Mouse (Mus musculus) lung, adult 2 months (tissue): Measurements from ENCODE around the gene Zbtb48. TPM values are rescaled to one million over a fixed set of nuclear protein-coding genes. Genes with fewer than 3 reads are reported as not detected.

Source experiments
- DNase-seq: peaks from one replicate; pipeline ENCODE4 v3.0.0; 2022
- H3K4me1 ChIP-seq: fragments of 200-500 bp; 2 replicates; pipeline ENCODE4 v1.6.1; 2011; ENCODE audit warnings: low read length; ENCODE audit not compliant: control insufficient read depth, insufficient read depth
- H3K4me3 ChIP-seq: fragments of 200-500 bp; replicated peaks from 2 replicates; pipeline ENCODE3; 2011; ENCODE audit warnings: low read depth, mild to moderate bottlenecking, control low read depth, low read length; ENCODE audit errors: extremely low read depth
- CTCF ChIP-seq: fragments of 200-500 bp; IDR thresholded peaks from 2 replicates; pipeline ENCODE4 v1.5.1; 2011; ENCODE audit warnings: mild to moderate bottlenecking, low read length, control low read depth; ENCODE audit not compliant: insufficient read depth
- POLR2A ChIP-seq: fragments of 200-500 bp; IDR thresholded peaks from 2 replicates; pipeline ENCODE4 v1.6.1; 2011; ENCODE audit warnings: low read depth, mild to moderate bottlenecking, control low read depth, low read length, borderline replicate concordance; ENCODE audit errors: extremely low read depth
- WGBS: fragments of 180-500 bp; shearing (Covaris S2); methylation state at CpG from one replicate; pipeline ENCODE4 v1.1.7; 2018; 5-methylcytosine and 5-hydroxymethylcytosine counted together
- polyA plus RNA-seq: library from polyadenylated mRNA; depleted of rRNA; stranded (reverse); fragments of >200 nt; gene quantifications from 2 replicates; pipeline ENCODE4 v1.2.3, GENCODE M21; 2012

The Zbtb48 gene
- polyA plus RNA-seq, 1 experiment = 21.6 TPM

DNA sequence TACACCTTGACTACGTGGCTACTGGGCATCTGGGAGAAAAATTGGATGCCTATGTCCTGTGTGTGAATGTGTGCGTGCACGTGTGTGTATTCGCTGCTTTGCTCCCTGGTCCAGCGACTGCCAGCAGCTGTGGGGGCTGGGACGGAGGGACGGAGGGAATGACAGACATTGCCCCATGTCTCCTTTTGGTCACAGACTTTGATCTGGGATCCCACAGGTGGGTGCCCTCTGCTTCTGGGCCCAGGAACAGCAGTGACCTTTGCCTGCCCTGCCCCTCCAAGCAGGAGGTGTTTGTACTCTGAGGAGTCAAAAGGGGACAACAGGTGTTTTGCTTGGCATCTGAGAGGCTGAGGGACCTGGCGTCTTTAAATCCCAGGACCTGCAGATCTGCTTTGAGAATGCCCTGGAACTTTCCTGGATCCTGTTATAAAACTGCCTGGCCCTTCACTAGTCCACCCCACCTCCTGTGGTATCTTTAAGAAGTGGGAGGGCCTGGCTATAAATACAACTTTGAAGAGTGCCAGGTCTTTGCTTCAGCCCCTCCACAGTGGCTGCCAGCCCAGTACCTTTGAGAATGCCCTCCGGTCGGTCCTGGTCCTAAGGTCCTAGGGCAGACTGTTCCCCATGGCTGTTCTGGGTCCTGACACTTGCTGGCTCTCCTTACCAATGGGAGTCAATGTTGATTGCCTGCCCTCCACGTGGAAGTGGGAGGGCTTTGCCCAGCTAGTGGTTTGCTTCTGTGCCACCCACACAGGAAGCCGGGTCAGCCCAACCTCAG, 14.2 kb downstream of the Zbtb48 start:
- Histone ChIP-seq H3K4me3 (no peak overlapping the region), H3K4me1 (peaks cover 9% of the 10 kb centered on the region)
- 71% methylated on average over 12 of the region's 12 CpGs for WGBS
- DNase-seq = peak; percentile 33
- TF ChIP-seq CTCF = no peak
- no peak for TF ChIP-seq POLR2A

DNA sequence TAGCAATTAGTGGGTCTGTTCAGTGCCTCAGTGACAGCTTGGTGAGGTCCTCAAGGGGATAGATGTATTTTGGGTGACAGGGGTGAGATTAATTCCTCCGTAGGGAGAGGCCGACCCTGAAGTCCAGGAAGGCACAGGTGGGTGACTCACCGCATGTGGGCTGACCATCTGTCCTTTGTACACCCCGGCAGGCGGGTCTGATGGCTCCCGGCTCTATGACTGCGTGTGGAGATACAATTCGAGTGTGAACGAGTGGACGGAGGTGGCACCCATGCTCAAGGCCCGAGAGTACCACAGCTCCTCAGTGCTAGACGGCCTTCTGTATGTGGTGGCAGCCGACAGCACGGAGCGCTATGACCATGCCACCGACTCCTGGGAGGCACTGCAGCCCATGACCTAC, 15.4 kb downstream of the Zbtb48 start:
- no peak for TF ChIP-seq CTCF
- Histone ChIP-seq H3K4me1 (peaks cover 17% of the 10 kb centered on the region), H3K4me3 (no peak overlapping the region)
- 90% methylated on average over 16 of the region's 16 CpGs for WGBS
- no peak for DNase-seq

DNA sequence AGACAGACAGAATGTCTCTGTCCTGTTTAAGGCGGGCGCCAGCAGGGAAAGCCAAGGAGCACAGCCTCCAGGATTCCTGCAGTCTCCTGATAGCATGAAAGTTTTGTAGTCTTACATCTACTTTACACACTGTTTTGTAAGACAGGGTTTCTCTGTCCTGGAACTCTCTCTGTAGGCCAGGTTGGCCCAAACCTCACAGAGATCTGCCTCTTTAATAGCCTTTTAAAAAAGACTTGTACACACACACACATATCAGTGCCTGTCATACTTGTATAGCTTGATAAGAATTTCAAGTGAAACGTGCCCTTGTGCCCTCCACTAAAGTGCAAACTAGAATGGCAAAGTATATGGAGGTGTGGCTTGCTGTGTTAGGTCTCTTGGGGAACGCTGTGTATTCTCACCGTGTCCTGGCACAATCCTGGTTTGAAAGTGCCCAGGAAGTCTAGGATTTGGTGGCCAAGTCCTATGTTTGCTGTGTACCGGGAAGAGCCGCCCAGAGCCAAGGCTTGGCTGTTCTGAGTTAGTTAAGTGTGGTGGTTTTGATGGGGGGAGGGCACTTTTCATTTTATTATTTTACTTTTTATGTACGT, 16.2 kb downstream of the Zbtb48 start:
- TF ChIP-seq POLR2A (no peak), CTCF (no peak)
- Histone ChIP-seq H3K4me1 (peaks cover 18% of the 10 kb centered on the region), H3K4me3 (peak overlapping the region; percentile 68)
- 64% methylated on average over 8 of the region's 8 CpGs for WGBS
- peak; percentile 30 for DNase-seq

DNA sequence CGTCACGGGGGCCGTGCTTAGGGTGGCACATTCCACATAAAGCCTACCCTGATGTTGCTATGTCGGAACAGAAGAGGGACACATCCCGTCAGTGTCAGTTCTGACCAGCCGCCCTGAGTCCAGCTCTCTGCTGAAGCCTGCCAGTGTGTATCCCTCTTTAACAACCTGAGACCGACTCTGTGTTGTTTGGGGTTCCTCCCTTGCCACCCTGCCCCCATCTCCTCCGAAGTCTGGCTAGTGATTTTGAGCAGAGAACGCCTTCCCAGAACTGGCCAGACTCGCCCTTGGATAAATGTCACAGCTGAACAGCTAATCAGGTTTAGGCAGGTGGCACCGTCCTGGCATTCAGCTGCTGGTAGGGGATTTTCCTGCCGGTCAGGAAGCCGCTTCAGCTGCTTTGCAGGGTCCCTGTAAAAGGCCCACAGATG, 16.8 kb downstream of the Zbtb48 start:
- Histone ChIP-seq H3K4me1 (peaks cover 18% of the 10 kb centered on the region), H3K4me3 (peak overlapping the region; percentile 68)
- TF ChIP-seq POLR2A = no peak
- TF ChIP-seq CTCF = no peak
- 13% methylated on average over 13 of the region's 13 CpGs for WGBS
- DNase-seq = no peak

GRCm38 (mm10) chr4:152010091-152010706, 17.3 kb downstream of the Zbtb48 start:
- TF ChIP-seq CTCF = no peak
- TF ChIP-seq POLR2A = peak; percentile 61; the same call in 1 of the 2 replicates
- WGBS = 3% methylated on average over 10 of the region's 10 CpGs

DNA sequence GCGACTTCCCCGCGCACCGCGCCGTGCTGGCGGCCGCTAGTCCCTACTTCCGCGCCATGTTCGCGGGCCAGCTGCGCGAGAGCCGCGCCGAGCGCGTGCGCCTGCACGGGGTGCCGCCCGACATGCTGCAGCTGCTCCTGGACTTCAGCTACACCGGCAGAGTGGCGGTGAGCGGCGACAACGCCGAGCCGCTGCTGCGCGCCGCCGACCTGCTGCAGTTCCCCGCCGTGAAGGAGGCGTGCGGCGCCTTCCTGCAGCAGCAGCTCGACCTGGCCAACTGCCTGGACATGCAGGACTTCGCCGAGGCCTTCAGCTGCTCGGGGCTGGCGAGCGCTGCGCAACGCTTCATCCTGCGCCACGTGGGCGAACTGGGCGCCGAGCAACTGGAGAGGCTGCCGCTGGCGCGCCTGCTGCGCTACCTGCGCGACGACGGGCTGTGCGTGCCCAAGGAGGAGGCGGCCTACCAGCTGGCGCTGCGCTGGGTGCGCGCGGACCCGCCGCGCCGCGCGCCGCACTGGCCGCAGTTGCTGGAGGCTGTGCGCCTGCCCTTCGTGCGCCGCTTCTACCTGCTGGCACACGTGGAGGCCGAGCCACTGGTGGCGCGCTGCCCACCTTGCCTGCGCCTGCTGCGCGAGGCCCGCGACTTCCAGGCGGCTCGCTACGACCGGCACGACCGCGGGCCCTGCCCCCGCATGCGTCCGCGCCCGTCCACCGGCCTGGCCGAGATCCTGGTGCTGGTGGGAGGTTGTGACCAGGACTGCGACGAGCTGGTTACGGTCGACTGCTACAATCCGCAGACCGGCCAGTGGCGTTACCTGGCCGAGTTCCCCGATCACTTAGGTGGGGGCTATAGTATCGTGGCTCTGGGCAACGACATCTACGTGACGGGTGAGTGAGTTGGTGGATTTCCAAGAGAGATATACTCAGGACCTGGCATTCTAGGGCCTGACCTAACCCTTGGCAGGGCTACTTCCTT, 18.1 kb downstream of the Zbtb48 start:
- peak; percentile 53 for DNase-seq
- under 1% methylated on average over 115 of the region's 115 CpGs for WGBS
- peaks cover 18% of the 10 kb centered on the region for H3K4me1 ChIP-seq
- H3K4me3 ChIP-seq = peak overlapping the region; percentile 68
- TF ChIP-seq CTCF (no peak), POLR2A (no peak)

More at GRCm38 (mm10) chr4:152010091-152010706, 17.3 kb downstream of the Zbtb48 start:
- Histone ChIP-seq H3K4me1 (peaks cover 18% of the 10 kb centered on the region), H3K4me3 (peak overlapping the region; percentile 68)
- DNase-seq = peak; percentile 53

DNA sequence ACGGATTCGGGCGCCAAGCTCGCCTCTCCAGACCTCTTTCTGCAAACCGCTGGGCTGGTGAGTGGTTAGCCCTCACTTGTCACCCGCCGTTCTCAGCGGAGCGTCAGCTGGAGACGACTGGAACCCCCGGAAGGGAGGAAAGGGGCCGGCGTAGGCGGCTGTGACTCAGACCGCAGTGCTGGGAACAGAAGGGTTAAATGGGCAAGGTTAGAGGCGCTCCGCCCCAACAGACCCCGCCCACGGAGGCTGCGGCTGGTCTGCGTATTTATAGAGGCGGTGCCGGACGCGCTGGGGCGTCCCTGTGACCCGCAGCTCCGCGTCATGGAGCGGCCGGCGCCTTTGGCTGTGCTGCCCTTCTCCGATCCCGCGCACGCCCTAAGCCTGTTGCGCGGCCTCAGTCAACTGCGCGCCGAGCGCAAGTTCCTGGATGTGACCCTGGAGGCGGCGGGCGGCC, 18.8 kb downstream of the Zbtb48 start, which contains the start of gene Klhl21:
Gene Klhl21 (plus strand): TSS at position 182 of the 454 bp plus-strand sequence.
- Histone ChIP-seq H3K4me1 (peaks cover 18% of the 10 kb centered on the region), H3K4me3 (peak within 1 kb of the TSS; percentile 68)
- WGBS = under 1% methylated on average over 45 of the region's 45 CpGs
- TF ChIP-seq POLR2A (peak; percentile 86), CTCF (no peak)
- DNase-seq = peak; percentile 95

DNA sequence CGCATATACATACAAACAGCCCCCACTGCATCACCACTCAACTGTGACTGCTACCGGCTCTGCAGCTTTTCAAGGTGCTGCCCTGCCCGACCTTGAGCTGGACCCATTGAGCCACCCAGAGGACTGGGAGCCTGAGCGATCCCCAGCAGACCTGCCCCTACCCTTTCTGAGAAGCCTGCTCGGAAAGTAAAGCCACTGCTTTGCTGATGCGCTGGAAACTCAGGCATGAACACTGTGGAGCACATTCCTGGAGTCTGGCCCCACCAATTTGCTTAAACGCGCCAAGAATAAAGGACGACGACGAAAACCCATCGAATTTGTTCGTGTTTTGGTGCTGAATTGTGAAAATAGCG, 19.3 kb downstream of the Zbtb48 start:
- TF ChIP-seq POLR2A (no peak), CTCF (no peak)
- Histone ChIP-seq H3K4me1 (peaks cover 18% of the 10 kb centered on the region), H3K4me3 (peak overlapping the region; percentile 68)
- DNase-seq = peak; percentile 50
- under 1% methylated on average over 14 of the region's 14 CpGs for WGBS

DNA sequence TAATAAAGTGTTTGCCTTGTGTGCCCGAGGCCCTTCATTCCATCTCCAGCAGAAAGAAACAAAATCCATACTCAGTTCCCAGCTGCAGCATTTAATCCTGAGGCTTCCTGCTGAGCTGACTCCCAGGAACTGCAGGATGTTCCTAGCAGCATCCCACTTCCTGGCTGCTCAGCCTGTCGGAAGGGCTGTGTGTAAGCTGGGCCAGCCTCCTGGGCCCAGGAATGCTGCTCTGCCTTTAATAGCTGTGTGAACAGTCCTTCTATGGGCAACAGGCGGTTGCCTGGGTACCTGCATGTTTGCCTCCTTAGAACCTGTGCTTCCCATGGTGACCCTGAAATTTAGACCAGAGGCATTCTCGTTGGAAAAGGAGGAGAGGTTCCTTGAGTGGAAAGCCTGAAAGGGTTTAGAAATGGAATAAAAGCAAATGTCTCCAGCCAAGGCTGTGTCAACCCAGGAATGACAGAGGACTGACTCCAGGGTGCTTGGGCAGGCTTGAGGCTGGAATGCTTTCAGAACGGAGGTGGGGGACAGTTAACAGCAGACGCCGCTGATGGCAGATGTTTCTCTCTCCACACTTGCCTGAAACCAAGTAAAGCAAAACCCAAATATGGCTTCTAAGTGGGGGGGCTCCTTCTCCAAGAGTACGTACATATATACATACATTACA, 19.9 kb downstream of the Zbtb48 start:
- peak; percentile 32; the same call in 1 of the 2 replicates for TF ChIP-seq POLR2A
- TF ChIP-seq CTCF = no peak
- Histone ChIP-seq H3K4me3 (peak overlapping the region; percentile 68), H3K4me1 (peaks cover 18% of the 10 kb centered on the region)
- peak; percentile 44 for DNase-seq
- WGBS = 11% methylated on average over 8 of the region's 8 CpGs
